Mouse (Mus musculus) adrenal gland, postnatal 36 days (tissue): Measurements from ENCODE around the gene Rarg. TPM values are rescaled to one million over a fixed set of nuclear protein-coding genes. Genes with fewer than 3 reads are reported as not detected.

Experiments used
- DNase-seq, 2 experiments: peaks; one replicate each; pipeline ENCODE4 v3.0.0; 2021; ENCODE audit warnings: mixed read lengths in 1 of 2
- total RNA-seq, 2 experiments: library from RNA; stranded (reverse); gene quantifications; 2 replicates each; pipeline ENCODE4 v1.2.3; 2021

Rarg gene
- total RNA-seq, 2 experiments from 2014 or later: 21.7 to 30.4 TPM

GRCm38 (mm10) chr15:102258076-102258470 lies 756 bp upstream of the Rarg start:
- DNase-seq: peak in 1 of 2 experiments; percentile 47

- DNase-seq: no peak
These were observed 701 bp downstream of the Rarg start for GRCm38 (mm10) chr15:102256431-102257201.

GRCm38 (mm10) chr15:102255547-102256255 lies 1.6 kb downstream of the Rarg start:
- DNase-seq: no peak

- no peak for DNase-seq
These were observed 6.8 kb downstream of the Rarg start for GRCm38 (mm10) chr15:102250521-102250920.

- no peak for DNase-seq
These were observed 7.3 kb downstream of the Rarg start for GRCm38 (mm10) chr15:102249967-102250366.

GRCm38 (mm10) chr15:102249251-102249691 lies 8.0 kb downstream of the Rarg start:
- DNase-seq: peak; percentile 34 to 57

- no peak for DNase-seq
These were observed 8.5 kb downstream of the Rarg start for GRCm38 (mm10) chr15:102248812-102249191.

GRCm38 (mm10) chr15:102248131-102248811 lies 9.0 kb downstream of the Rarg start:
- no peak for DNase-seq

GRCm38 (mm10) chr15:102247252-102248130 lies 9.8 kb downstream of the Rarg start:
- peak; percentile 71 to 87 for DNase-seq

- peak; percentile 97 to 98 for DNase-seq
These were observed 10.5 kb downstream of the Rarg start for GRCm38 (mm10) chr15:102246866-102247251.

- DNase-seq: peak; percentile 75 to 89
These were observed 11.2 kb downstream of the Rarg start for GRCm38 (mm10) chr15:102245891-102246741.

GRCm38 (mm10) chr15:102245461-102245881 lies 11.8 kb downstream of the Rarg start:
- DNase-seq: no peak

GRCm38 (mm10) chr15:102244306-102245191 lies 12.8 kb downstream of the Rarg start:
- DNase-seq: peak in 1 of 2 experiments; percentile 65

- DNase-seq: peak; percentile 75 to 77
These were observed 13.8 kb downstream of the Rarg start for GRCm38 (mm10) chr15:102243229-102244190.

- no peak for DNase-seq
These were observed 14.7 kb downstream of the Rarg start for GRCm38 (mm10) chr15:102242404-102243228.

- DNase-seq: peak; percentile 60 to 73
These were observed 16.7 kb downstream of the Rarg start for GRCm38 (mm10) chr15:102240607-102241006.

- no peak for DNase-seq
These were observed 17.5 kb downstream of the Rarg start for GRCm38 (mm10) chr15:102239851-102240250.

- DNase-seq: peak; percentile 85 to 92
These were observed 18.1 kb downstream of the Rarg start for GRCm38 (mm10) chr15:102239260-102239590.
